In the genomic region with DNA sequence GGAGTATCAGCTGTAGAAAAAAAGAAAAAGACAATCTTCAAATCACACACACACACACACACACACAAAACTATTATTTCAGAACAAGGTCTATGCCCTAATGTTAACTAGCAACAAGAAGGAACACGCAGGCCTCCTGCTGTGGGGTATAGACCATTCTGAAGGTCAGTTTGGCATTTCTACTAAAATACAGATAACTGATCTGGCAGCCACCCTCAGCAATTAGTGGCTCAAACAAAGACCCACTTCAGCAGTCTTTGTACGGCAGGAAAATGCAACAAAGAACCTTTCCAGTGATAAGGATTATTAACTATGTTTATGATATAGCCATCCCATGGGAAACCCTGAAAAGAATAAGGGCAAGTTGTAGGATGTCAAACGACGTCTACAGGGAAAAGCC, we compare ENCODE assay signal across 28 mouse cellular contexts.
"Had no signal": no experiment of that assay in that cellular context is flagged by ENCODE, and none has a peak within 500 bp of the region (broad histone marks: within the 10 kb centered on the region; RNA-seq: fewer than 3 reads in every experiment).

No protein-coding gene starts in this region.

- H3K27me3 ChIP-seq: embryonic facial prominence, embryonic 12.5 days; embryonic facial prominence, embryonic 13.5 days; embryonic facial prominence, embryonic 15.5 days; forebrain, embryonic 12.5 days; forebrain, embryonic 13.5 days; forebrain, embryonic 15.5 days had no signal

- H3K9ac ChIP-seq: embryonic facial prominence, embryonic 12.5 days; embryonic facial prominence, embryonic 13.5 days; embryonic facial prominence, embryonic 15.5 days; forebrain, embryonic 12.5 days; forebrain, embryonic 13.5 days; forebrain, embryonic 15.5 days; forebrain, postnatal 0 days had no signal

- DNase-seq: cerebellum, adult 2 months; cerebellum, adult 8-10 months; cerebellum, adult 9-10 months; cerebellum, adult 9-11 months; cerebellum, postnatal 10 days; cerebellum, postnatal 14 days; cerebellum, postnatal 25 days; cerebellum, postnatal 36 days; embryo, embryonic 11 days; forebrain, postnatal 0 days; gastrocnemius, adult 2 months; gastrocnemius, postnatal 10 days; gastrocnemius, postnatal 14 days; gastrocnemius, postnatal 25 days; gastrocnemius, postnatal 36 days; heart, adult 18-20 months; heart, adult 2 months had no signal

- H3K4me1 ChIP-seq: embryonic facial prominence, embryonic 10.5 days; embryonic facial prominence, embryonic 12.5 days; embryonic facial prominence, embryonic 13.5 days; embryonic facial prominence, embryonic 15.5 days; forebrain, embryonic 12.5 days had no signal

- H3K4me2 ChIP-seq: embryonic facial prominence, embryonic 12.5 days; embryonic facial prominence, embryonic 13.5 days; embryonic facial prominence, embryonic 15.5 days; forebrain, embryonic 12.5 days; forebrain, embryonic 13.5 days; forebrain, embryonic 15.5 days had no signal

- H3K9me3 ChIP-seq: embryonic facial prominence, embryonic 10.5 days; embryonic facial prominence, embryonic 12.5 days; embryonic facial prominence, embryonic 13.5 days; embryonic facial prominence, embryonic 15.5 days; forebrain, embryonic 12.5 days; forebrain, embryonic 13.5 days; forebrain, embryonic 15.5 days had no signal

- ATAC-seq: forebrain, embryonic 13.5 days; forebrain, embryonic 14.5 days; forebrain, embryonic 15.5 days; forebrain, embryonic 16.5 days; forebrain, postnatal 0 days had no signal

- H3K4me3 ChIP-seq: embryonic facial prominence, embryonic 10.5 days; embryonic facial prominence, embryonic 12.5 days; embryonic facial prominence, embryonic 13.5 days; embryonic facial prominence, embryonic 15.5 days; erythroblast, embryonic 14.5 days; forebrain, embryonic 10.5 days; forebrain, embryonic 12.5 days; forebrain, embryonic 13.5 days; forebrain, embryonic 15.5 days; gastrocnemius, adult 2 months; heart, adult 2 months had no signal

- H3K27ac ChIP-seq: embryonic facial prominence, embryonic 10.5 days; embryonic facial prominence, embryonic 12.5 days; embryonic facial prominence, embryonic 13.5 days; embryonic facial prominence, embryonic 15.5 days; forebrain, embryonic 10.5 days; forebrain, embryonic 12.5 days; forebrain, embryonic 13.5 days; forebrain, embryonic 15.5 days; gastrocnemius, adult 2 months; heart, adult 2 months had no signal
